Comparison of ENCODE assay signal across 33 mouse cellular contexts in genomic region chr9:103004343-103004742, GRCm38 (mm10). TPM values are rescaled to one million over a fixed set of nuclear protein-coding genes. Genes with fewer than 3 reads are reported as not detected.
DNase-seq lines count a peak whose midpoint lies in the region; ATAC-seq and TF ChIP-seq lines count a peak whose summit lies in the region.
"Had no signal": no experiment of that assay in that cellular context is flagged by ENCODE, and none has a peak within 500 bp of the region (broad histone marks: within the 10 kb centered on the region; RNA-seq: fewer than 3 reads in every experiment).

No protein-coding gene starts in this region.

- H3K27me3 ChIP-seq in intestine, embryonic 15.5 days (replicated peaks): no peaks in the 10 kb centered on the region
- H3K27me3 ChIP-seq in intestine, postnatal 0 days (replicated peaks; ENCODE audit: control insufficient read depth, insufficient read depth, low read length): no peaks in the 10 kb centered on the region
- 0 out of 2 replicates have a peak, but pooled peaks cover 4% of the 10 kb centered on the region for H3K27me3 ChIP-seq in forebrain, postnatal 0 days (ENCODE audit: insufficient read depth, low read length)
- H3K27me3 ChIP-seq: heart, embryonic 15.5 days had no signal

- H3K27ac ChIP-seq in intestine, embryonic 15.5 days: 0 out of 2 replicates have a peak overlapping the region, but pooled peaks have one; percentile 9
- H3K27ac ChIP-seq in intestine, postnatal 0 days (ENCODE audit: low read depth, low read length): no peak overlapping the region
- no peak overlapping the region for H3K27ac ChIP-seq in forebrain, postnatal 0 days (ENCODE audit: low read depth, low read length)
- H3K27ac ChIP-seq: embryonic facial prominence, embryonic 10.5 days; embryonic facial prominence, embryonic 13.5 days; forebrain, embryonic 12.5 days; forebrain, embryonic 15.5 days; heart, adult 2 months; heart, embryonic 15.5 days; hindbrain, embryonic 10.5 days; hindbrain, embryonic 13.5 days had no signal

- no peaks in the 10 kb centered on the region for H3K9me3 ChIP-seq in intestine, embryonic 15.5 days
- H3K9me3 ChIP-seq in intestine, postnatal 0 days (ENCODE audit: control insufficient read depth): no peaks in the 10 kb centered on the region
- no peaks in the 10 kb centered on the region for H3K9me3 ChIP-seq in forebrain, postnatal 0 days (ENCODE audit: low read length)
- H3K9me3 ChIP-seq: embryonic facial prominence, embryonic 10.5 days; embryonic facial prominence, embryonic 13.5 days; forebrain, embryonic 12.5 days; forebrain, embryonic 15.5 days; G1E; heart, embryonic 12.5 days; heart, embryonic 15.5 days; hindbrain, embryonic 10.5 days; hindbrain, embryonic 13.5 days had no signal

- H3K4me2 ChIP-seq in intestine, embryonic 15.5 days (replicated peaks): no peak overlapping the region
- no peak overlapping the region for H3K4me2 ChIP-seq in intestine, postnatal 0 days (replicated peaks; ENCODE audit: low read depth)
- H3K4me2 ChIP-seq in forebrain, postnatal 0 days (ENCODE audit: low read depth): no peak overlapping the region
- H3K4me2 ChIP-seq: embryonic facial prominence, embryonic 13.5 days; forebrain, embryonic 12.5 days; forebrain, embryonic 15.5 days; heart, embryonic 12.5 days; heart, embryonic 15.5 days; hindbrain, embryonic 13.5 days had no signal

- TF ChIP-seq CTCF in intestine, postnatal 0 days (IDR thresholded peaks at IDR 0.05; ENCODE audit: low read depth): no peak
- TF ChIP-seq CTCF in forebrain, postnatal 0 days (IDR thresholded peaks at IDR 0.05; ENCODE audit: low read depth): no peak

- no peak overlapping the region for H3K9ac ChIP-seq in intestine, embryonic 15.5 days
- H3K9ac ChIP-seq in intestine, postnatal 0 days (ENCODE audit: low read depth, low read length): no peak overlapping the region
- no peak overlapping the region for H3K9ac ChIP-seq in forebrain, postnatal 0 days
- H3K9ac ChIP-seq: embryonic facial prominence, embryonic 13.5 days; forebrain, embryonic 12.5 days; forebrain, embryonic 15.5 days; heart, embryonic 12.5 days; heart, embryonic 15.5 days; hindbrain, embryonic 13.5 days had no signal

- ATAC-seq in intestine, embryonic 15.5 days: no peak
- ATAC-seq in intestine, postnatal 0 days: no peak
- ATAC-seq in forebrain, postnatal 0 days: no peak
- ATAC-seq: forebrain, embryonic 15.5 days; hindbrain, embryonic 16.5 days had no signal

- WGBS in intestine, embryonic 15.5 days: 65% methylated on average over 6 of the region's 6 CpGs
- WGBS in intestine, postnatal 0 days: 62% methylated on average over 6 of the region's 6 CpGs
- WGBS in forebrain, postnatal 0 days: 86% methylated on average over 6 of the region's 6 CpGs

- no peaks in the 10 kb centered on the region for H3K36me3 ChIP-seq in intestine, embryonic 15.5 days
- no peaks in the 10 kb centered on the region for H3K36me3 ChIP-seq in intestine, postnatal 0 days (ENCODE audit: control insufficient read depth, insufficient read depth)
- H3K36me3 ChIP-seq in forebrain, postnatal 0 days (ENCODE audit: insufficient read depth): no peaks in the 10 kb centered on the region
- H3K36me3 ChIP-seq: embryonic facial prominence, embryonic 10.5 days; embryonic facial prominence, embryonic 13.5 days; forebrain, embryonic 12.5 days; forebrain, embryonic 15.5 days; G1E; heart, embryonic 12.5 days; heart, embryonic 15.5 days; hindbrain, embryonic 10.5 days; hindbrain, embryonic 13.5 days had no signal

- H3K4me1 ChIP-seq in intestine, embryonic 15.5 days (replicated peaks): peaks cover 15% of the 10 kb centered on the region; the same call in 1 of the 2 replicates
- no peaks in the 10 kb centered on the region; the same call in none of the 2 replicates for H3K4me1 ChIP-seq in intestine, postnatal 0 days (replicated peaks; ENCODE audit: control insufficient read depth, insufficient read depth, low read length)
- H3K4me1 ChIP-seq in forebrain, postnatal 0 days (ENCODE audit: insufficient read depth): 0 out of 2 replicates have a peak, but pooled peaks cover 3% of the 10 kb centered on the region

- DNase-seq in 3134 (ENCODE audit: extremely low read depth, insufficient read length, low spot score): peak; percentile 26
- DNase-seq in ES-CJ7 (ENCODE audit: low read depth, low spot score): peak; percentile 14
- peak; percentile 85 for DNase-seq in R1 (ENCODE audit: low read depth, low spot score)
- DNase-seq in forebrain, postnatal 0 days: no peak
- no peak for DNase-seq in spleen, postnatal 36 days (ENCODE audit: low spot score in 2 of 2)
- DNase-seq in cerebellum, adult 8-10 months: no peak
- DNase-seq: adrenal gland, adult 2 months; adrenal gland, postnatal 14 days; cerebellum, adult 11 months; cerebellum, adult 2 months; cerebellum, postnatal 10 days; cerebellum, postnatal 36 days; embryo, embryonic 11 days; gastrocnemius, postnatal 10 days; gastrocnemius, postnatal 36 days; heart, adult 2 months; heart, postnatal 10 days; heart, postnatal 36 days; kidney, adult 11 months had no signal

- H3K4me3 ChIP-seq in intestine, embryonic 15.5 days (replicated peaks): no peak overlapping the region
- no peak overlapping the region for H3K4me3 ChIP-seq in intestine, postnatal 0 days (ENCODE audit: low read depth, low read length)
- no peak overlapping the region for H3K4me3 ChIP-seq in forebrain, postnatal 0 days (ENCODE audit: low read depth, low read length)
- H3K4me3 ChIP-seq: embryonic facial prominence, embryonic 10.5 days; embryonic facial prominence, embryonic 13.5 days; erythroblast, embryonic 14.5 days; forebrain, embryonic 12.5 days; forebrain, embryonic 15.5 days; heart, adult 2 months; heart, embryonic 12.5 days; heart, embryonic 15.5 days; hindbrain, embryonic 10.5 days; hindbrain, embryonic 13.5 days had no signal

RNA-seq across cellular contexts. Expression of gene Slco2a1, which starts 15.8 kb away (rescaled TPM):
- polyA plus RNA-seq in intestine, embryonic 15.5 days (2015; fragmentation: Nextera tagmentation; extraction: Ambion mirVana): 11.3 and 11.7 TPM in 2 replicates
- polyA plus RNA-seq in intestine, postnatal 0 days (2015; fragmentation: Nextera tagmentation; extraction: Ambion mirVana): 41.2 and 45.9 TPM in 2 replicates
- 3.2 and 6.6 TPM in 2 replicates for total RNA-seq in forebrain, postnatal 0 days (2014; rRNA removed)
- polyA plus RNA-seq in forebrain, postnatal 0 days (2015; fragmentation: Nextera tagmentation; extraction: Ambion mirVana): 4.2 and 4.6 TPM in 2 replicates
- total RNA-seq: granulocyte monocyte progenitor cell, adult 5-6 weeks had no signal

Comparison
In these comparisons a context has a peak if more than half of its experiments do, and no peak if none do; other contexts are left out.
1. DNase-seq: peak in 3134 (single experiment), ES-CJ7 (single experiment) and R1 (single experiment); none in forebrain, postnatal 0 days (single experiment), spleen, postnatal 36 days (0 of 2) and cerebellum, adult 8-10 months (single experiment).